Mouse (Mus musculus): ENCODE measurements around the gene Madd. TPM values are rescaled to one million over a fixed set of nuclear protein-coding genes. Genes with fewer than 3 reads are reported as not detected.

Gene Madd
- polyA plus RNA-seq (2012; rRNA removed) (6.3 and 7.1 TPM in 2 replicates), polyA plus RNA-seq (2014; fragmentation: Nextera tagmentation; extraction: Ambion mirVana) (2.7 and 4.8 TPM in 2 replicates)

DNA sequence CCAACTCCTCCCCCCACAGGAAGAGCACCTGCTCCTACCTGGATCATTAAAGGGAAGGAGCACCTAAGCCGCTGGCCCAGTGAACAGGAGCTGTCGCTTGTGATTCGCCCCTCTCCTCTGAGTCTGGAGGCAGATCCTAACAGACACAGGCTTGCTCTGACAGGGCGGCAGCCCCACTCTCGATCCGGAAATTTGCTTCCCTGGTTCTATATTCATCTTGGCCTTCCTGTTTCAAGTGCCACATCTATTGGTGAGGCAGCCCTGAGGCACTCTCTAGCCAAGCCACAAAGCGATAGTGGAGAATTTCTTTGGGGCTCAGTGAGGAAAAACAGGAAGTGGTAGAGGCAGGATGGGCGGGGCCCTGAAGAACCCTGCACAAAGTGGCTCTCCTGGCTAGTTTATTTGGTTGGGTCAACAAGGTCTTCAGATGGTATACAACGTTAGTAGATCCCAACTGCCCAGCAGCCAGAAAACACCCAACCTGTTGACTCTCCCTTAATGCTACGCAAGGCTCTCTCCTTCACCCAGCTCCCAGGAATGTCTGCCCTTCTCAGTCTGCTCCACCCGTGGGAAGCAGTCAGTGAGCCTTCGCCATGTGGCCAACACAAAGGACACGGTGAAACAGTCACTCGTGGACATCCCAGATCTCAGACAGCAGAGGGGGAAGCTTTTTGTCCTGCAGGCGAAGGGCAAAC, at the start of gene Madd:
Gene Madd (minus strand): TSS at position 127 of the 695 bp plus-strand sequence.
- Histone ChIP-seq H3K36me3 (replicated peaks; ENCODE audit: control insufficient read depth, insufficient read depth, low read depth) (no peaks in the 10 kb centered on the region), H3K27ac (peak within 1 kb of the TSS; percentile 79), H3K4me2 (ENCODE audit: low read depth) (peak within 1 kb of the TSS; percentile 99), H3K4me1 (replicated peaks; ENCODE audit: control insufficient read depth in 2 of 2, insufficient read depth in 2 of 2, low read length in 1 of 2) (peaks cover 7 to 11% of the 10 kb centered on the region in 2 experiments), H3K27me3 (ENCODE audit: control insufficient read depth, insufficient read depth, low read length) (no peaks in the 10 kb centered on the region), H3K9me3 (ENCODE audit: control insufficient read depth, low read length) (no peaks in the 10 kb centered on the region), H3K4me3 (ENCODE audit: insufficient read depth in 1 of 2, low read depth in 2 of 2, low read length in 2 of 2) (peak within 1 kb of the TSS; percentile 61 to 98), H3K9ac (replicated peaks) (peak within 1 kb of the TSS; percentile 89)
- ATAC-seq (ENCODE audit: insufficient read depth) (peak; percentile 24; the same call in 1 of the 2 replicates), DNase-seq (ENCODE audit: low read depth in 3 of 3, low spot score in 3 of 3) (peak in 2 of 3 experiments; percentile 48 to 57)
- whole genome bisulfite sequencing (ENCODE audit: insufficient replicate concordance) = 20% methylated on average over 15 of the region's 15 CpGs
- no peak for TF ChIP-seq CTCF (IDR thresholded peaks at IDR 0.05; ENCODE audit: low read depth)
- TF ChIP-seq EP300 (IDR thresholded peaks at IDR 0.05; ENCODE audit: low read depth) = no peak

DNA sequence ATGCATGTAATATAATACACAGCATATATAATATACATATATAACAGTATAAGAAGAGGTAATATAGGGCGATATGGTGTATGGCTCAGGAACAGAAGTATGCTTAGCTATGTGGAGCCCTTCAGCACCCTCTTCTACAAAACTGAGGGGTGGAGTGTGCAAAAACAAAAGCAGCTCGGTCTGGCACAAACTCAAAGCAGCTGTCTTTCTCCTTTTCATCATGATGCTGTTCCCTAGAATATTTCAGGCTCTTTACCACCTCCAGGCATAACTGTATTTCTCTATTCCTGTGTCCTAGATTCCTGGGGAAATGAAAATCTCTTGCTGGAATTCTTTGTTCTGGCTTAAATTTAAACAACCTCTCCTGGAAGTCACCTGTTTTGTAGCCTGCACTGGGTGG, 46.1 kb upstream of the Madd start:
- no peaks in the 10 kb centered on the region for H3K4me1 ChIP-seq (replicated peaks; ENCODE audit: control insufficient read depth in 2 of 2, insufficient read depth in 2 of 2, low read length in 1 of 2)
- no peaks in the 10 kb centered on the region for H3K27me3 ChIP-seq (ENCODE audit: control insufficient read depth, insufficient read depth, low read length)
- no peaks in the 10 kb centered on the region for H3K36me3 ChIP-seq (replicated peaks; ENCODE audit: control insufficient read depth, insufficient read depth, low read depth)
- ATAC-seq (ENCODE audit: insufficient read depth) = no peak
- H3K27ac ChIP-seq = no peak overlapping the region
- H3K4me3 ChIP-seq (ENCODE audit: insufficient read depth in 1 of 2, low read depth in 2 of 2, low read length in 2 of 2) = no peak overlapping the region
- DNase-seq (ENCODE audit: low read depth in 3 of 3, low spot score in 3 of 3) = no peak
- H3K4me2 ChIP-seq (ENCODE audit: low read depth) = no peak overlapping the region
- TF ChIP-seq CTCF (IDR thresholded peaks at IDR 0.05; ENCODE audit: low read depth) (no peak), EP300 (IDR thresholded peaks at IDR 0.05; ENCODE audit: low read depth) (no peak)
- H3K9ac ChIP-seq (replicated peaks) = no peak overlapping the region
- 70% methylated on average over 2 of the region's 2 CpGs for WGBS (ENCODE audit: insufficient replicate concordance)
- H3K9me3 ChIP-seq (ENCODE audit: control insufficient read depth, low read length) = no peaks in the 10 kb centered on the region

DNA sequence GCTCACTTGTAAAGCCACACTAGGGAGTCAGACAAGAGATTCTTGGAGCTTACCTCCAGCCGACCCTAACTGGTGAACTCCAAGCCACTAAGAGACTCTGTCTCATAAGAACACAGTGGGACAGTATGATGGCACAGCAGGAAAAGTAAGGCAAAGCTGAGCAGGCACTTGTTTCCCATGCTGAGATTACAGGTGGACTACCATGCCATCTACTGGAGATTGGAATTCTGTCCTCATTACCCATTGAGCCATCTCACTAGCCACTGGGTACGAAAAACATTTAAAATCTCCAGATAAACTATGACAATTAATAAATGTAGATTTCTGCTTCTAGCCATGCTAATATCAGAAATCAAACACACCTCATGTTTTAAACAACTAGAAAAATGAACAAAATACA, 40.0 kb upstream of the Madd start:
- Histone ChIP-seq H3K4me1 (replicated peaks; ENCODE audit: control insufficient read depth in 2 of 2, insufficient read depth in 2 of 2, low read length in 1 of 2) (no peaks in the 10 kb centered on the region), H3K4me2 (ENCODE audit: low read depth) (no peak overlapping the region), H3K27ac (no peak overlapping the region), H3K4me3 (ENCODE audit: insufficient read depth in 1 of 2, low read depth in 2 of 2, low read length in 2 of 2) (no peak overlapping the region), H3K27me3 (ENCODE audit: control insufficient read depth, insufficient read depth, low read length) (no peaks in the 10 kb centered on the region), H3K9me3 (ENCODE audit: control insufficient read depth, low read length) (no peaks in the 10 kb centered on the region), H3K9ac (replicated peaks) (no peak overlapping the region), H3K36me3 (replicated peaks; ENCODE audit: control insufficient read depth, insufficient read depth, low read depth) (no peaks in the 10 kb centered on the region)
- ATAC-seq (ENCODE audit: insufficient read depth) (no peak), DNase-seq (ENCODE audit: low read depth in 3 of 3, low spot score in 3 of 3) (no peak)
- 65% methylated on average over 2 of the region's 2 CpGs for WGBS (ENCODE audit: insufficient replicate concordance)
- no peak for TF ChIP-seq EP300 (IDR thresholded peaks at IDR 0.05; ENCODE audit: low read depth)
- TF ChIP-seq CTCF (IDR thresholded peaks at IDR 0.05; ENCODE audit: low read depth) = no peak

DNA sequence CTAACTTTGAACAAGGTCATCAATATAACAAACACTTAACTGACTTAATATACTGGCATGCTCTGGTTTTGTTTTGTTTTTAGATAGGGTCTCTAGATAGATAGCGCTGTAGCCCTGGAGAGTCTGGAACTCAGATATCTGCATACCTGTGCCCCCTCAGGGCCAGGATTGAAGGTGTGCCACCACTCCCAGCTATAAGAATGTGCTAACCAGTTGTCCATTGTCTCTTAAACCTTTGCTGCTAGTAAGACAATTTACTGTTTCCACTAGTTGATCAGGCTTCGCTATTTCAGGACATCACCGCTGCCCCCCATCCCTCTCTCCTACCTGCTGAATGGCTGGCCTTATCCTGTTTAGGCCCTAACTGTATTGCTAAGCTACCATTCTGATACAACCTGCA, 36.9 kb upstream of the Madd start:
- H3K36me3 ChIP-seq (replicated peaks; ENCODE audit: control insufficient read depth, insufficient read depth, low read depth) = no peaks in the 10 kb centered on the region; the same call in 1 of the 2 replicates
- H3K9me3 ChIP-seq (ENCODE audit: control insufficient read depth, low read length) = no peaks in the 10 kb centered on the region
- H3K4me3 ChIP-seq (ENCODE audit: insufficient read depth in 1 of 2, low read depth in 2 of 2, low read length in 2 of 2) = no peak overlapping the region
- no peak for ATAC-seq (ENCODE audit: insufficient read depth)
- no peak overlapping the region for H3K9ac ChIP-seq (replicated peaks)
- TF ChIP-seq CTCF (IDR thresholded peaks at IDR 0.05; ENCODE audit: low read depth) (no peak), EP300 (IDR thresholded peaks at IDR 0.05; ENCODE audit: low read depth) (no peak)
- WGBS (ENCODE audit: insufficient replicate concordance) = 80% methylated on average over 3 of the region's 3 CpGs
- H3K27ac ChIP-seq = no peak overlapping the region
- H3K4me1 ChIP-seq (replicated peaks; ENCODE audit: control insufficient read depth in 2 of 2, insufficient read depth in 2 of 2, low read length in 1 of 2) = no peaks in the 10 kb centered on the region; a peak in 1 of 4 replicates
- no peak overlapping the region for H3K4me2 ChIP-seq (ENCODE audit: low read depth)
- H3K27me3 ChIP-seq (ENCODE audit: control insufficient read depth, insufficient read depth, low read length) = no peaks in the 10 kb centered on the region
- no peak for DNase-seq (ENCODE audit: low read depth in 3 of 3, low spot score in 3 of 3)

DNA sequence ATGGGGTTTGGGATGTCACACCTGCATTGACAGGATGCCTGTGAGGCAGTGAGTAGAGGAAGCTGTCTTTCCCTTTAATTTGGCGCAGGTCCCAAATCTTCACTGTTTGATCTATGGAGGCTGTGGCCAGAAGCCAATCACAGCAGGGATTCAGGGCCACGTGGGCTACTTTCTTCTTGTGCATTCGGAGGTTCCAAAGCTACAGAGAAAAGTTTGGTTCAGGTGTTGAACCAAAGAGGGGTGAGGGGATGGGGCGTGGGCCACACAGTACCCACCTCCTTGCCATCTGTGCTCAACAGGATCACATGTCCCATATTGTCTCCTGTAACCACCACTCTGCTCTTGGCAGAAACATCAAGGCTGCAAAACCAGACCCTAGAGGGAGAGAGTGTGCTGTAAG, 33.4 kb upstream of the Madd start:
- peaks cover under 1% of the 10 kb centered on the region; the same call in 1 of the 2 replicates for H3K36me3 ChIP-seq (replicated peaks; ENCODE audit: control insufficient read depth, insufficient read depth, low read depth)
- H3K9me3 ChIP-seq (ENCODE audit: control insufficient read depth, low read length) = no peaks in the 10 kb centered on the region
- H3K9ac ChIP-seq (replicated peaks) = no peak overlapping the region
- H3K27me3 ChIP-seq (ENCODE audit: control insufficient read depth, insufficient read depth, low read length) = no peaks in the 10 kb centered on the region
- ATAC-seq (ENCODE audit: insufficient read depth) (no peak), DNase-seq (ENCODE audit: low read depth in 3 of 3, low spot score in 3 of 3) (no peak)
- no peaks in the 10 kb centered on the region; a peak in 1 of 4 replicates for H3K4me1 ChIP-seq (replicated peaks; ENCODE audit: control insufficient read depth in 2 of 2, insufficient read depth in 2 of 2, low read length in 1 of 2)
- H3K4me3 ChIP-seq (ENCODE audit: insufficient read depth in 1 of 2, low read depth in 2 of 2, low read length in 2 of 2) = no peak overlapping the region
- H3K27ac ChIP-seq = no peak overlapping the region
- WGBS (ENCODE audit: insufficient replicate concordance) = 62% methylated on average over 4 of the region's 4 CpGs
- H3K4me2 ChIP-seq (ENCODE audit: low read depth) = no peak overlapping the region
- no peak for TF ChIP-seq CTCF (IDR thresholded peaks at IDR 0.05; ENCODE audit: low read depth)
- TF ChIP-seq EP300 (IDR thresholded peaks at IDR 0.05; ENCODE audit: low read depth) = no peak

All from liver, embryonic 14.5 days (tissue).